Mouse (Mus musculus) stomach, embryonic 15.5 days (tissue): ENCODE results near the gene Arhgef38. TPM values are rescaled to one million over a fixed set of nuclear protein-coding genes. Genes with fewer than 3 reads are reported as not detected.

Experiments used
- ATAC-seq: fragments of 200-750 bp; cut with Nextera tagmentation; 2 replicates; pipeline ENCODE4 v1.8.0; 2017; ENCODE audit warnings: low read depth, moderate number of reproducible peaks, moderate TSS enrichment; ENCODE audit not compliant: insufficient read depth, low FRiP score
- H3K27ac ChIP-seq: fragments of 300-500 bp; sonication (generic); 2 replicates; pipeline ENCODE4 v1.5.1; 2015; ENCODE audit warnings: mild to moderate bottlenecking, inconsistent platforms
- H3K27me3 ChIP-seq: fragments of 300-500 bp; sonication (generic); replicated peaks from 2 replicates; pipeline ENCODE4 v1.6.1; 2015; ENCODE audit warnings: inconsistent platforms
- H3K36me3 ChIP-seq: fragments of 300-500 bp; sonication (generic); 2 replicates; pipeline ENCODE4 v1.6.1; 2015; ENCODE audit warnings: inconsistent platforms
- H3K4me1 ChIP-seq: fragments of 300-500 bp; sonication (generic); 2 replicates; pipeline ENCODE4 v1.6.1; 2015; ENCODE audit warnings: inconsistent platforms
- H3K4me2 ChIP-seq: fragments of 300-500 bp; sonication (generic); 2 replicates; pipeline ENCODE4 v1.6.1; 2015; ENCODE audit warnings: mild to moderate bottlenecking, inconsistent platforms
- H3K4me3 ChIP-seq: fragments of 300-500 bp; sonication (generic); replicated peaks from 2 replicates; pipeline ENCODE4 v1.5.1; 2015; ENCODE audit warnings: inconsistent platforms
- H3K9ac ChIP-seq: fragments of 300-500 bp; sonication (generic); 2 replicates; pipeline ENCODE4 v1.6.1; 2015; ENCODE audit warnings: inconsistent platforms
- H3K9me3 ChIP-seq: fragments of 300-500 bp; sonication (generic); 2 replicates; pipeline ENCODE4 v1.6.1; 2016; ENCODE audit warnings: inconsistent platforms
- WGBS: fragments of 180-500 bp; shearing (Covaris S2); methylation state at CpG from one replicate; pipeline ENCODE4 v1.1.7; 2015; 5-methylcytosine and 5-hydroxymethylcytosine counted together
- polyA plus RNA-seq: library from polyadenylated mRNA; unstranded; fragments of >200 nt; fragmentation: Nextera tagmentation; extraction: Ambion mirVana; gene quantifications from 2 replicates; pipeline ENCODE4 v1.2.1, GENCODE M21; 2015

Gene Arhgef38
- polyA plus RNA-seq, 1 experiment from 2014 or later: 2.0 TPM

GRCm38 (mm10) chr3:133090247-133091120, 144.3 kb downstream of the Arhgef38 start:
- H3K9ac ChIP-seq: peak overlapping the region; percentile 92
- 4% methylated on average over 11 of the region's 11 CpGs for WGBS
- H3K4me3 ChIP-seq: peak overlapping the region; percentile 90
- no peaks in the 10 kb centered on the region for H3K9me3 ChIP-seq
- H3K27me3 ChIP-seq: no peaks in the 10 kb centered on the region
- no peaks in the 10 kb centered on the region for H3K36me3 ChIP-seq
- H3K27ac ChIP-seq: peak overlapping the region; percentile 98
- H3K4me2 ChIP-seq: peak overlapping the region; percentile 59
- ATAC-seq: no peak
- H3K4me1 ChIP-seq: peaks cover 3% of the 10 kb centered on the region; the same call in 1 of the 2 replicates

- H3K27me3 ChIP-seq: no peaks in the 10 kb centered on the region
- no peak overlapping the region for H3K9ac ChIP-seq
- no peak overlapping the region for H3K27ac ChIP-seq
- H3K9me3 ChIP-seq: no peaks in the 10 kb centered on the region
- no peak overlapping the region for H3K4me2 ChIP-seq
- no peak overlapping the region for H3K4me3 ChIP-seq
- no peaks in the 10 kb centered on the region for H3K4me1 ChIP-seq
- ATAC-seq: 0 out of 2 replicates have a peak, but pooled peaks have one; percentile 47
- peaks cover 17% of the 10 kb centered on the region; the same call in 1 of the 2 replicates for H3K36me3 ChIP-seq
- 54% methylated on average over 3 of the region's 3 CpGs for WGBS
Observed at GRCm38 (mm10) chr3:133085858-133086257, 148.9 kb downstream of the Arhgef38 start.

- H3K4me1 ChIP-seq: no peaks in the 10 kb centered on the region
- no peak overlapping the region for H3K4me3 ChIP-seq
- 93% methylated on average over 5 of the region's 5 CpGs for WGBS
- no peaks in the 10 kb centered on the region for H3K27me3 ChIP-seq
- H3K9me3 ChIP-seq: no peaks in the 10 kb centered on the region
- ATAC-seq: no peak
- peaks cover 21% of the 10 kb centered on the region; the same call in 1 of the 2 replicates for H3K36me3 ChIP-seq
- no peak overlapping the region for H3K4me2 ChIP-seq
- H3K9ac ChIP-seq: no peak overlapping the region
- H3K27ac ChIP-seq: no peak overlapping the region
Observed at GRCm38 (mm10) chr3:133082736-133083135, 152.0 kb downstream of the Arhgef38 start.

GRCm38 (mm10) chr3:133075560-133075959, 159.2 kb downstream of the Arhgef38 start:
- Histone ChIP-seq H3K4me1 (no peaks in the 10 kb centered on the region), H3K4me3 (no peak overlapping the region), H3K9ac (no peak overlapping the region), H3K36me3 (peaks cover 4% of the 10 kb centered on the region; the same call in 1 of the 2 replicates), H3K27me3 (no peaks in the 10 kb centered on the region), H3K4me2 (no peak overlapping the region), H3K9me3 (no peaks in the 10 kb centered on the region), H3K27ac (no peak overlapping the region)
- WGBS: 85% methylated on average over 10 of the region's 10 CpGs
- no peak for ATAC-seq

Other genes starting within 250 kb of the Arhgef38 start
- 20.9 and 24.4 TPM in 2 replicates for gene Ints12, start 143.1 kb downstream of the Arhgef38 start, polyA plus RNA-seq
- 6.6 and 6.9 TPM in 2 replicates for gene Gstcd, start 142.9 kb downstream of the Arhgef38 start, polyA plus RNA-seq
- 95.6 and 103 TPM in 2 replicates for gene Ppa2, start 75.2 kb upstream of the Arhgef38 start, polyA plus RNA-seq